Mouse (Mus musculus) leukemia stem cell, adult 10-12 weeks (primary cell): Measurements from ENCODE around the gene Ube2d3. TPM values are rescaled to one million over a fixed set of nuclear protein-coding genes. Genes with fewer than 3 reads are reported as not detected.

Source experiments
- polyA plus RNA-seq: library from polyadenylated mRNA; stranded (reverse); fragments of >175 nt; gene quantifications from 2 replicates; pipeline ENCODE4 v1.2.3, GENCODE M21; 2012; ENCODE audit warnings: low replicate concordance

Gene Ube2d3
- polyA plus RNA-seq: 290 and 299 TPM in 2 replicates

GRCm38 (mm10) chr3:135437758-135438495 is at the start of gene Ube2d3:
Gene Ube2d3, plus strand, starts transcription at chr3:135438149.

DNA sequence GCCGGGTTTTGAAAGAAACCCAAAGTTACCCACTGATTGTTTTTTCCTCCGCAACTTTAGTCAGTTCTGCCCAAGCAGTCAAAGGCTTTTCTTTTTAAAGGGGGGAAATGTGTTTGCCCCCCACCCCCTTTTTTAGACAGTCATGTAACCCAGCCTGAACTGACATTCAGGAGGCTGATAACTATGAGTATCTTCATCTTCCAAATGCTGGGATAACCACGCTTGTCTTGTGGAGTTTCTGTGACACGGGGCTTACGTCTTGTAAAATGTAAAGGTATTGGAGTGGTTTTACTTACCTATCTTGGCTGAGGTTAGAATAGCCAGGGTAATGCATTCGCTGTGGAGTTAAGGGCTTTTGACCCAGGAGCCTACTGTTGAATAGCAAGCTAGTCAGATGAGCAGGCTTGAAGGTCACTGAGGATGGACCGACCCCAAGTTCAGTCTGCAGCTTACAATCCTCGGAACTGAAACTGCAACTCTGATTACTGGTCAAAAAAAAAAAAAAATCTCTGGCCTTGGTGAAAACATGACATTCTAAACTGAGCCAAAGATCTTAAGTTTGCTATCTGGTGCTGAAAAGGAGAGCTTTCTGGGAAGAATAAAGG is 14.2 kb upstream of the Ube2d3 start, which contains the start of gene Cisd2:
Gene Cisd2 (minus strand): TSS at position 318 of the 605 bp plus-strand sequence.

GRCm38 (mm10) chr3:135485128-135485899 is 47.4 kb downstream of the Ube2d3 start, which contains the start of gene Manba:
Gene Manba, plus strand, starts transcription at chr3:135485611.

Other genes starting within 250 kb of the Ube2d3 start
- 1.0 and 3.9 TPM in 2 replicates for gene Cenpe, start 225.6 kb upstream of the Ube2d3 start, polyA plus RNA-seq
- gene Bdh2, start 156.9 kb upstream of the Ube2d3 start, polyA plus RNA-seq: not detected in 2 replicates
- gene Slc9b2, start 130.4 kb upstream of the Ube2d3 start, polyA plus RNA-seq: 0.03 and 0.05 TPM in 2 replicates
- gene Slc9b1, start 90.1 kb upstream of the Ube2d3 start, polyA plus RNA-seq: not detected in 2 replicates
- 28.0 and 29.0 TPM in 2 replicates for gene Cisd2, start 14.2 kb upstream of the Ube2d3 start, polyA plus RNA-seq
- gene Manba, start 47.5 kb downstream of the Ube2d3 start, polyA plus RNA-seq: 0.98 and 4.5 TPM in 2 replicates